Mouse (Mus musculus) hematopoietic stem cell, adult 5-6 weeks (primary cell): ENCODE results near the gene Krt80. TPM values are rescaled to one million over a fixed set of nuclear protein-coding genes. Genes with fewer than 3 reads are reported as not detected.
A peak's percentile ranks its signal among the peaks of the same experiment; 100 is the strongest.

Experiments used
- ATAC-seq, 2 experiments: fragments of 125-278 bp in 1 of 2; replicated peaks in 1 of 2; 2 replicates each; pipeline ENCODE4 v1.8.0; 2016 to 2017; ENCODE audit warnings: inconsistent platforms in 2 of 2, mild to moderate bottlenecking in 2 of 2, moderate number of reproducible peaks in 2 of 2, low read depth in 1 of 2, moderate TSS enrichment in 1 of 2; ENCODE audit not compliant: low FRiP score in 2 of 2, poor library complexity in 2 of 2, severe bottlenecking in 2 of 2, insufficient read depth in 1 of 2, low TSS enrichment in 1 of 2
- total RNA-seq: library from RNA; stranded (forward); fragments of 172-1452, 232-1000 nt; gene quantifications from 2 replicates; pipeline ENCODE4 v1.2.3, GENCODE M21; 2017

The Krt80 gene
- total RNA-seq, 1 experiment from 2014 or later, result 2.8 TPM

GRCm38 (mm10) chr15:101312006-101312405 lies 58.0 kb downstream of the Krt80 start:
- no peak for ATAC-seq

- ATAC-seq, result no peak
These were observed 58.7 kb downstream of the Krt80 start for GRCm38 (mm10) chr15:101311087-101311770.

- ATAC-seq, result no peak; a peak in 1 of 4 replicates
These were observed 60.5 kb downstream of the Krt80 start for GRCm38 (mm10) chr15:101309493-101309892.

- ATAC-seq, result peak; percentile 26 to 37; a peak in 1 of 4 replicates
These were observed 61.3 kb downstream of the Krt80 start for GRCm38 (mm10) chr15:101308440-101309348.

GRCm38 (mm10) chr15:101306459-101306858 lies 63.5 kb downstream of the Krt80 start:
- ATAC-seq, result no peak

GRCm38 (mm10) chr15:101303830-101304229 lies 66.1 kb downstream of the Krt80 start:
- no peak for ATAC-seq

- ATAC-seq, result no peak
These were observed 67.8 kb downstream of the Krt80 start for GRCm38 (mm10) chr15:101302201-101302600.

GRCm38 (mm10) chr15:101300128-101300527 lies 69.8 kb downstream of the Krt80 start:
- no peak for ATAC-seq

- no peak for ATAC-seq
These were observed 70.4 kb downstream of the Krt80 start for GRCm38 (mm10) chr15:101299480-101299960.

GRCm38 (mm10) chr15:101298550-101298949 lies 71.4 kb downstream of the Krt80 start:
- ATAC-seq, result 0 out of 4 replicates have a peak, but pooled peaks of 1 of the 2 experiments have one; percentile 50

GRCm38 (mm10) chr15:101297988-101298387 lies 72.0 kb downstream of the Krt80 start:
- ATAC-seq, result peak; percentile 49 to 66

Other genes with a start within 250 kb of the Krt80 start
- 2.0 and 4.8 TPM in 2 replicates for gene Acvrl1, start 241.6 kb downstream of the Krt80 start, total RNA-seq
- 19.6 and 25.5 TPM in 2 replicates for gene Acvr1b, start 196.1 kb downstream of the Krt80 start, total RNA-seq
- gene Grasp, start 146.0 kb downstream of the Krt80 start, total RNA-seq, result 6.6 and 7.8 TPM in 2 replicates
- gene Nr4a1, start 115.9 kb downstream of the Krt80 start, total RNA-seq, result 246 and 344 TPM in 2 replicates
- 31.9 and 59.4 TPM in 2 replicates for gene Atg101, start 85.9 kb downstream of the Krt80 start, total RNA-seq
- 0.63 TPM in 1 of 2 replicates, not detected in the other for gene 6030408B16Rik, start 77.0 kb downstream of the Krt80 start, total RNA-seq
- gene Krt7, start 40.9 kb upstream of the Krt80 start, total RNA-seq, result 11.5 and 13.9 TPM in 2 replicates
- 0.44 TPM in 1 of 2 replicates, not detected in the other for gene Krt87, start 68.6 kb upstream of the Krt80 start, total RNA-seq
- gene Krt88, start 77.6 kb upstream of the Krt80 start, total RNA-seq, result not detected in 2 replicates
- gene Krt81, start 93.6 kb upstream of the Krt80 start, total RNA-seq, result not detected in 2 replicates
- gene Krt86, start 103.3 kb upstream of the Krt80 start, total RNA-seq, result not detected in 2 replicates
- gene Krt83, start 121.3 kb upstream of the Krt80 start, total RNA-seq, result 0.56 TPM in 1 of 2 replicates, not detected in the other
- not detected in 2 replicates for gene Gm49425, start 147.1 kb upstream of the Krt80 start, total RNA-seq
- gene Krt84, start 162.7 kb upstream of the Krt80 start, total RNA-seq, result not detected in 2 replicates
- gene Krt82, start 180.5 kb upstream of the Krt80 start, total RNA-seq, result not detected in 2 replicates
- gene Krt90, start 192.8 kb upstream of the Krt80 start, total RNA-seq, result not detected in 2 replicates
- not detected in 2 replicates for gene Krt75, start 203.7 kb upstream of the Krt80 start, total RNA-seq